Mouse (Mus musculus) CD4-positive naive resting alpha-beta T cell, adult 76 days (primary cell): ENCODE data around the gene Mfap1b. TPM values are rescaled to one million over a fixed set of nuclear protein-coding genes. Genes with fewer than 3 reads are reported as not detected.

Experiments
- total RNA-seq: library from RNA; stranded (reverse); gene quantifications from one replicate; pipeline ENCODE4 v1.2.4, GENCODE M21; 2023

Gene Mfap1b
- 41.8 TPM for total RNA-seq

GRCm38 (mm10) chr2:121473301-121474179, at the start of gene Mfap1b:
Gene Mfap1b (minus strand): TSS chr2:121474067.

DNA sequence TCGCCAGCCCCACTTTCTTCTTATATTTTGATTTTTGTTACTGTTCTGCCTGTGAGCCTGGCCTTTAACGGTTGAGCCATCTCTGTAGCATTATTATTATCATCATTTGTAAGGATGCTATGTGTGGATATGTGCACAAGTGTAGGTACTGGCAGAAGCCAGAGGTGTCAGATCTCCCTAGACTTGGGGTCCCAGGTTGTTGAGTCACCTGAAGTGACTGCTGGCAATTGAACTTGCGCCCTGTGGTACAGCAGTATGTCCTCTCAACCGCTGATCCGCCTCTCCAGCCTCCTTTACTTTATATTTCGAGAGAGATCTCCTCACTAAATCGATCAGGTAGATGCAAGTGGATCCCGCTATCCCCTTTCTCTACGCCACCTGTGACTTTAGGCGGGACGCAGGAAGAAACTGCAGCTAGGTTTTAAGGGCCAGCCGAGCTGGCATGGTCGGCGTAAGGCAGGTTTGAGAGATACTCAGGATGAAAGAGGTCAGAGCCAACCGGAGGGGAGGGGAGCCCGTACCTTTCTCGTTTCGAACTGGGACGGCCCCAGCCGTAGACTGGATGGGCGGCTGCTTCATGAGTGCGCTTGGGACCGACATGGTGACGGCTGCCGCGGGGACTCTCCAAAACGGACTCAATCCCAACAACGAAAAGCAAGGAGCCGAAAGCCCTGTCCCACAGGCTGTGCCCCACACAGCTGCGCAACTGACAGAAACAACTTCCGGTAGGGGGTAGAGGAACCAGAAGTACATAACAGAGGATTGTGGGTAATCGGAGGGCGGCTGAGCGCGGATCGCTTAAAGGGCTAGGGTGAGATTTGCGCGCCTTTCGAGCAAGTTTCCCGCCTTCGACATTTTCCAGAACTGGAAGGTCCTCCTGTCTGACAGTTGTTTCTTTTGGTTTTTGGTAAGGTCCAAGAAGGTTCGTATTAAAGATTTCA, 32.3 kb upstream of the Mfap1b start, which contains the start of the genes Mfap1a and Wdr76:
TSS of gene Mfap1a (minus strand) at position 724 of the 941 bp plus-strand sequence.
TSS of gene Wdr76 (plus strand) at position 782 of the 941 bp plus-strand sequence.

GRCm38 (mm10) chr2:121456692-121457642, 16.9 kb downstream of the Mfap1b start, which contains the start of gene Serinc4:
Gene Serinc4 (minus strand): TSS chr2:121456781.

GRCm38 (mm10) chr2:121452990-121453389, 20.9 kb downstream of the Mfap1b start, which contains the start of gene Hypk:
Gene Hypk (plus strand): TSS chr2:121453290.

GRCm38 (mm10) chr2:121448739-121449535, 24.9 kb downstream of the Mfap1b start, which contains the start of gene Serf2:
Gene Serf2 (plus strand): TSS chr2:121449195.

DNA sequence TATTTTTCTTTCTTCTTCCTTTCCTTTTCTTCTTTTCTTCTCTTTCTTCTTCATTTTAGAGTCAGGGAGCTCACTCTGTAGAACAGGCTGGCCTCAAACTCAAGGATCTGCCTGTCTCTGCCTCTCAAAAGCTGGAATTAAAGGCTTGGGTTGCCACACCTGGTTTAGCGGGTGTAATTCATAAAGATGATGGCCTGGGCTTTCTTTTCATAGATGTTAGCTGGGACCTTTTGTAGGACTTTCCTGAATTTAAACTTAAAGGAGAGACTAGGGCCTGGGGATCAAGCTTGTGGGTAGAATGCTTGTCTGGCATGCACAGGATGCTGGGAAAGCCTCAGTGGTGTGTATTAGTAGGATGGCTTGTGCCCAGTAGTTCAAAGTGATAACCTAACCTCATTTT, 29.7 kb downstream of the Mfap1b start, which contains the start of gene Ell3:
TSS of gene Ell3 (minus strand) at position 101 of the 400 bp plus-strand sequence.

DNA sequence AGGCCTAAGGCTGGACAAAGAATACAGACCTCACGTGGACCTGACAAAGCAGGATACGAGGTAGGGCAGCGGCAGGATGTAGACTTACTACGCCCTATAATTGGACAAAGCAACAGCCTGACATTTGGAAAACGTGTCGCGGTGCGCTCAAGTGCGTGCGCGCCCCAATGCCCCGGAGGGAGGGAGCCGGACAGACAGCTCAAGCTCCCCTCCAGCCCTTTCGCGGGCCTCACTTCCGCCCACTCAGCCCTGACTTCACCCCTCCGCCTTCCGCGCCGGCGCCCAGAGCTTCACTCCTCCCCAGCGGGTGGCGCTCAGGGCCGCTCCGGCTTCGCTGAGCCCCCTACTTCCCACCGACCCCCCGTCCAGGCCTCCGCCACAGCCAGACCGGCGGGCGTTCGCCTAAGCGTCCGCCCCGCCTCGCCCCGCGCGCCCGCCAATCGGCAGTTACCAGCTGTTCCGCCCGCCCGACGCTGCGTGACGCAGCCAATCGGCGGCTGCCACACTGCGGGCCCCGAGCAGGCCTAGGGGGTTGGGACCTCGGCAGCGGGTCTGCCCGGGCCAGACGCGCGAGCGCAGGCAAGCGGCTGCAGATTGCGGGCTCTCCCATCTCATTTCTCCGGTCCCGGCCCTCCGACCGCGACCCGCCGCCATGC, 60.4 kb downstream of the Mfap1b start, which contains the start of the genes Pdia3 and Catsper2:
TSS of gene Pdia3 (plus strand) at position 389 of the 656 bp plus-strand sequence.
TSS of gene Catsper2 (minus strand) at position 406 of the 656 bp plus-strand sequence.

Other genes starting within 250 kb of the Mfap1b start
- 73.1 TPM for gene Trp53bp1, start 202.7 kb downstream of the Mfap1b start, total RNA-seq
- gene Map1a, start 184.5 kb downstream of the Mfap1b start, total RNA-seq: 0.09 TPM
- 16.9 TPM for gene Ppip5k1, start 118.7 kb downstream of the Mfap1b start, total RNA-seq
- gene Ckmt1, start 116.4 kb downstream of the Mfap1b start, total RNA-seq: not detected
- 1.1 TPM for gene Strc, start 86.9 kb downstream of the Mfap1b start, total RNA-seq
- gene Pdia3, start 60.3 kb downstream of the Mfap1b start, total RNA-seq: 153 TPM
- 3.3 TPM for gene Catsper2, start 60.3 kb downstream of the Mfap1b start, total RNA-seq
- 5.5 TPM for gene Ell3, start 29.8 kb downstream of the Mfap1b start, total RNA-seq
- gene Serf2, start 24.9 kb downstream of the Mfap1b start, total RNA-seq: 275 TPM
- gene Hypk, start 20.8 kb downstream of the Mfap1b start, total RNA-seq: 44.1 TPM
- gene Serinc4, start 17.3 kb downstream of the Mfap1b start, total RNA-seq: 0.67 TPM
- 48.4 TPM for gene Mfap1a, start 32.6 kb upstream of the Mfap1b start, total RNA-seq
- 14.7 TPM for gene Wdr76, start 32.7 kb upstream of the Mfap1b start, total RNA-seq